Mouse (Mus musculus): ENCODE data around the gene Nusap1. TPM values are rescaled to one million over a fixed set of nuclear protein-coding genes. Genes with fewer than 3 reads are reported as not detected.

The Nusap1 gene
- total RNA-seq, 1 experiment: 28.4 TPM

- TF ChIP-seq HCFC1 (IDR thresholded peaks at IDR 0.05; ENCODE audit: borderline replicate concordance, insufficient read depth, low read length) (no peak), CHD2 (IDR thresholded peaks at IDR 0.05; ENCODE audit: low read depth, low read length) (no peak), ZC3H11A (IDR thresholded peaks at IDR 0.05; ENCODE audit: borderline replicate concordance, low read depth, low read length) (no peak)
- H3K27ac ChIP-seq (ENCODE audit: insufficient read depth, low read depth, low read length, poor library complexity, severe bottlenecking): no peak overlapping the region
- no peak for DNase-seq (ENCODE audit: low read depth, low spot score)
- H3K4me1 ChIP-seq (ENCODE audit: control insufficient read depth in 2 of 2, insufficient read depth in 2 of 2, low read length in 2 of 2, poor library complexity in 1 of 2): no peaks in the 10 kb centered on the region
- no peak overlapping the region for H3K4me3 ChIP-seq (ENCODE audit: insufficient read depth in 1 of 2, low read depth in 1 of 2, low read length in 2 of 2, poor library complexity in 1 of 2, severe bottlenecking in 1 of 2)
- H3K9me3 ChIP-seq (ENCODE audit: control insufficient read depth, insufficient read depth, low read depth, low read length): peaks cover 15% of the 10 kb centered on the region
- peaks cover 3% of the 10 kb centered on the region for H3K36me3 ChIP-seq (ENCODE audit: control insufficient read depth, insufficient read depth, low read length, poor library complexity, severe bottlenecking)
- in situ Hi-C loops (cut with MboI; ENCODE audit: low sequenced_read_pairs in 2 of 2, unreplicated experiment in 2 of 2): no loop called here
- H3K9ac ChIP-seq (ENCODE audit: insufficient read depth, low read depth, low read length, poor library complexity, severe bottlenecking): no peak overlapping the region
These were observed 33.8 kb upstream of the Nusap1 start for GRCm38 (mm10) chr2:119584282-119584681.

GRCm38 (mm10) chr2:119587383-119587782 lies 30.7 kb upstream of the Nusap1 start:
- H3K9ac ChIP-seq (ENCODE audit: insufficient read depth, low read depth, low read length, poor library complexity, severe bottlenecking): no peak overlapping the region
- no peak overlapping the region for H3K27ac ChIP-seq (ENCODE audit: insufficient read depth, low read depth, low read length, poor library complexity, severe bottlenecking)
- TF ChIP-seq ZC3H11A (IDR thresholded peaks at IDR 0.05; ENCODE audit: borderline replicate concordance, low read depth, low read length): no peak
- no peak for TF ChIP-seq CHD2 (IDR thresholded peaks at IDR 0.05; ENCODE audit: low read depth, low read length)
- no peak for TF ChIP-seq MAFK (IDR thresholded peaks at IDR 0.05; ENCODE audit: insufficient read depth, low read depth, low read length)
- no peak for TF ChIP-seq HCFC1 (IDR thresholded peaks at IDR 0.05; ENCODE audit: borderline replicate concordance, insufficient read depth, low read length)
- TF ChIP-seq ZNF384 (IDR thresholded peaks at IDR 0.05; ENCODE audit: low read depth, low read length): no peak
- H3K9me3 ChIP-seq (ENCODE audit: control insufficient read depth, insufficient read depth, low read depth, low read length): peaks cover 21% of the 10 kb centered on the region
- no peaks in the 10 kb centered on the region for H3K4me1 ChIP-seq (ENCODE audit: control insufficient read depth in 2 of 2, insufficient read depth in 2 of 2, low read length in 2 of 2, poor library complexity in 1 of 2)
- peak; percentile 7 for DNase-seq (ENCODE audit: low read depth, low spot score)
- peaks cover 3% of the 10 kb centered on the region for H3K36me3 ChIP-seq (ENCODE audit: control insufficient read depth, insufficient read depth, low read length, poor library complexity, severe bottlenecking)
- H3K4me3 ChIP-seq (ENCODE audit: insufficient read depth in 1 of 2, low read depth in 1 of 2, low read length in 2 of 2, poor library complexity in 1 of 2, severe bottlenecking in 1 of 2): no peak overlapping the region
- in situ Hi-C loops (cut with MboI; ENCODE audit: low sequenced_read_pairs in 2 of 2, unreplicated experiment in 2 of 2): no loop called here

GRCm38 (mm10) chr2:119591247-119591646 lies 26.9 kb upstream of the Nusap1 start:
- Histone ChIP-seq H3K9ac (ENCODE audit: insufficient read depth, low read depth, low read length, poor library complexity, severe bottlenecking) (no peak overlapping the region), H3K36me3 (ENCODE audit: control insufficient read depth, insufficient read depth, low read length, poor library complexity, severe bottlenecking) (peaks cover 3% of the 10 kb centered on the region), H3K9me3 (ENCODE audit: control insufficient read depth, insufficient read depth, low read depth, low read length) (peaks cover 21% of the 10 kb centered on the region), H3K4me3 (ENCODE audit: insufficient read depth in 1 of 2, low read depth in 1 of 2, low read length in 2 of 2, poor library complexity in 1 of 2, severe bottlenecking in 1 of 2) (no peak overlapping the region), H3K4me1 (ENCODE audit: control insufficient read depth in 2 of 2, insufficient read depth in 2 of 2, low read length in 2 of 2, poor library complexity in 1 of 2) (peaks cover 0 to 4% of the 10 kb centered on the region in 2 experiments; a peak in 1 of 4 replicates), H3K27ac (ENCODE audit: insufficient read depth, low read depth, low read length, poor library complexity, severe bottlenecking) (no peak overlapping the region)
- TF ChIP-seq MAFK (IDR thresholded peaks at IDR 0.05; ENCODE audit: insufficient read depth, low read depth, low read length): no peak
- no peak for TF ChIP-seq HCFC1 (IDR thresholded peaks at IDR 0.05; ENCODE audit: borderline replicate concordance, insufficient read depth, low read length)
- TF ChIP-seq ZNF384 (IDR thresholded peaks at IDR 0.05; ENCODE audit: low read depth, low read length): no peak
- TF ChIP-seq CHD2 (IDR thresholded peaks at IDR 0.05; ENCODE audit: low read depth, low read length): no peak
- in situ Hi-C loops (cut with MboI; ENCODE audit: low sequenced_read_pairs in 2 of 2, unreplicated experiment in 2 of 2): no loop called here
- no peak for DNase-seq (ENCODE audit: low read depth, low spot score)

- no peak for TF ChIP-seq HCFC1 (IDR thresholded peaks at IDR 0.05; ENCODE audit: borderline replicate concordance, insufficient read depth, low read length)
- TF ChIP-seq ZNF384 (IDR thresholded peaks at IDR 0.05; ENCODE audit: low read depth, low read length): no peak
- TF ChIP-seq MAFK (IDR thresholded peaks at IDR 0.05; ENCODE audit: insufficient read depth, low read depth, low read length): no peak
- no peak for TF ChIP-seq CHD2 (IDR thresholded peaks at IDR 0.05; ENCODE audit: low read depth, low read length)
- no peak for TF ChIP-seq ZC3H11A (IDR thresholded peaks at IDR 0.05; ENCODE audit: borderline replicate concordance, low read depth, low read length)
- Histone ChIP-seq H3K4me3 (ENCODE audit: insufficient read depth in 1 of 2, low read depth in 1 of 2, low read length in 2 of 2, poor library complexity in 1 of 2, severe bottlenecking in 1 of 2) (peak overlapping the region; percentile 17 to 46; a peak in 3 of 4 replicates), H3K27ac (ENCODE audit: insufficient read depth, low read depth, low read length, poor library complexity, severe bottlenecking) (no peak overlapping the region; the same call in 1 of the 2 replicates), H3K9ac (ENCODE audit: insufficient read depth, low read depth, low read length, poor library complexity, severe bottlenecking) (peak overlapping the region; percentile 32; the same call in 1 of the 2 replicates), H3K36me3 (ENCODE audit: control insufficient read depth, insufficient read depth, low read length, poor library complexity, severe bottlenecking) (peaks cover 11% of the 10 kb centered on the region), H3K9me3 (ENCODE audit: control insufficient read depth, insufficient read depth, low read depth, low read length) (peaks cover 5% of the 10 kb centered on the region; the same call in 1 of the 2 replicates), H3K4me1 (ENCODE audit: control insufficient read depth in 2 of 2, insufficient read depth in 2 of 2, low read length in 2 of 2, poor library complexity in 1 of 2) (peaks cover 0 to 4% of the 10 kb centered on the region in 2 experiments; a peak in 1 of 4 replicates)
- in situ Hi-C loops (cut with MboI; ENCODE audit: low sequenced_read_pairs in 2 of 2, unreplicated experiment in 2 of 2): no loop called here
- DNase-seq (ENCODE audit: low read depth, low spot score): no peak
These were observed 24.4 kb upstream of the Nusap1 start for GRCm38 (mm10) chr2:119593765-119594112.
